Mouse (Mus musculus) left cerebral cortex, adult 8-10 months (tissue): ENCODE measurements at regions not wholly inside any gene's neighbourhood (a gene's known extent, or its start where the extent isn't known, plus 50 kb on each side); places are given as distances from the start of the nearest gene placed in this dataset.

Source experiments
- DNase-seq, 2 experiments: peaks; one replicate each; pipeline ENCODE4 v3.0.0; 2022; ENCODE audit warnings: low spot score in 2 of 2

DNA sequence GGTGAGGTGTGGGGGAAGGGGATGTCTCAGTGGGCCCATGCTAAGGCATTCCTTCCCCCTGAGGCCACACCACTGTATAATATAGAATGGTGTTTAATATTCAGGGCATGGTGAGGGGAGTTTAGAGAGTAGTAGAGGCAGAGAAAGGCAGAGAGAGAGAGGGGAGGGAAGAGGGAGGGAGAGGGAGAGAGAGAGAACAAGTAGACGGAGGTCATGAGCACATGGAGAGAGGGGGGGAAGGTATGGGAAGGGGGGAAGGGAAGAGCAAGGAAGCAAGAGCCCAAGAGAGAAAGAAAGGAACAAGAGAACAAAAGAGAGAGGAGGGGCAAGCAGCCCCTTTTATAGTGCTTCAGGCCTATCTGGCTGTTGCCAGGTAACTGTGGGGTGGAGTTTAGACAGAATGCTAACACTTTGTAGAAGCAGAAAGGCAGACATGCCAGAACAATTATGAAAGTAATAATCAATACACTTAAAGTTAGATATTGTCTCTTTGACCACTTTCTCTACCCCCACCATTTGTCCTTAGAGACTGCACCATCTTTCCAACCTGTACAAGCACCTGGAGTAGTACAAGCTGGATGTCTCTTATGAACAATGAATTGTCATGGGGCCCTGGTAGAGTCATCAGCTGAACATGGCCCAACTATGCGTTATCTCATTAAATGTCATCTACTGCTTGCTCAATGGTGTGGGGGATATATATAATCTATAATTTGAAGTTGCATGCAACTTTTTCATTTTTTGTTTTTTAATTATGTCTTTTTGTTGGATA lies 422.6 kb downstream of the Nbas start:
- DNase-seq, result no peak

GRCm38 (mm10) chr12:13677266-13677665 lies 408.3 kb downstream of the Nbas start:
- no peak for DNase-seq

- no peak for DNase-seq
These were observed 400.5 kb downstream of the Nbas start for GRCm38 (mm10) chr12:13669453-13669852.

- no peak for DNase-seq
These were observed 399.6 kb downstream of the Nbas start for GRCm38 (mm10) chr12:13668485-13669022.

DNA sequence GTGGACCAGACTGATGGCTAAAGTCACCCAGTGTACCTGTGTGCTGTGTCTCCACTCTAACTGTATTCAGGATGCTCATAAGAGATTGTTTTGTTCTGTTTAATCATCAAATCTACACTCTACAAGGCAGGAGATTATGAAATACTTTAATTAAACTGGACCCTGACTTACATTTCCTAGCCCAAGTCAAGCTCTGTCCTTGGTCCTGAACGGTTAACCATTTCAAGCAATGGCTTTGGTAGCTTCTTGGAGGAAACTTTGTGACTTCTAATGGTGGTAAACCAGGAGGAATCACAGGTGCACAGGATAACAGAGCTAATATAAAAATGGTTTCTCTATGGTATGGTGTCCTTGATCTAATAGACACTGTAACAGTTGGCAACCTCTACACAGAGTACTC lies 370.4 kb downstream of the Nbas start:
- no peak for DNase-seq
